Mouse (Mus musculus): ENCODE measurements around the gene Anxa8.

Anxa8 gene

GRCm38 (mm10) chr14:34119046-34119723, 33.4 kb downstream of the Anxa8 start:
- no peak for DNase-seq (ENCODE audit: low spot score)

GRCm38 (mm10) chr14:34120016-34120910, 34.5 kb downstream of the Anxa8 start:
- no peak for DNase-seq (ENCODE audit: low spot score)

GRCm38 (mm10) chr14:34120923-34121351, 35.2 kb downstream of the Anxa8 start:
- DNase-seq (ENCODE audit: low spot score), result no peak

- DNase-seq (ENCODE audit: low spot score), result no peak
Measured at GRCm38 (mm10) chr14:34121691-34122090, 35.9 kb downstream of the Anxa8 start.

GRCm38 (mm10) chr14:34131216-34131615, 45.4 kb downstream of the Anxa8 start:
- DNase-seq (ENCODE audit: low spot score), result no peak

- DNase-seq (ENCODE audit: low spot score), result no peak
Measured at GRCm38 (mm10) chr14:34135391-34135790, 49.6 kb downstream of the Anxa8 start.

GRCm38 (mm10) chr14:34139671-34140664, 54.2 kb downstream of the Anxa8 start:
- no peak for DNase-seq (ENCODE audit: low spot score)

- no peak for DNase-seq (ENCODE audit: low spot score)
Measured at GRCm38 (mm10) chr14:34142316-34142715, 56.5 kb downstream of the Anxa8 start.

- DNase-seq (ENCODE audit: low spot score), result no peak
Measured at GRCm38 (mm10) chr14:34142915-34143314, 57.1 kb downstream of the Anxa8 start.

Measured in MN1 (cell line).